Mouse (Mus musculus): ENCODE results near the gene Psg18.
"Not testable (repeated sequence)": the region's sequence is repeated elsewhere in the genome, so short reads cannot be mapped to it uniquely, and the experiment has no call there.

Psg18 gene

DNA sequence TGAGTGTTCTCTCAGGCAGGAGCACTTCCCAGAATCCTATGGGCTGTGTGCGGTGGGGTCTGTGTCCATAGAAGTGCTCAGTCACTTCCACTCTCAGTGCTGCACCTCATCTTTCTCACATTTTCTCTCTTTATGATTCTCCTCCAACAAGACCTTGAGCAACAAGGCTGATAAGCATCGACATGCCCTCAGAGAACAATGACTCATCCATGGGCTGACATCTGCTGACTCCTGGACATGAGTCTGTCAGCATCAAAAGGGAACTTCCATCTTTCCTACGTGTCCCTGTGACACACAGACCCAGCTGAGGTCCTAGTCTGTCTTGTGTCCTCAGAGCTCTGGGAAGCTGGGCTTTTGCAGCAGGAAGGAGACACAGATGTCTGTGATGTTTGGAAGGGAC, at the start of gene Psg18:
TSS of gene Psg18 (minus strand) at position 101 of the 400 bp plus-strand sequence.
- not testable (repeated sequence) for DNase-seq (ENCODE audit: low read depth in 2 of 2, low spot score in 2 of 2)

DNA sequence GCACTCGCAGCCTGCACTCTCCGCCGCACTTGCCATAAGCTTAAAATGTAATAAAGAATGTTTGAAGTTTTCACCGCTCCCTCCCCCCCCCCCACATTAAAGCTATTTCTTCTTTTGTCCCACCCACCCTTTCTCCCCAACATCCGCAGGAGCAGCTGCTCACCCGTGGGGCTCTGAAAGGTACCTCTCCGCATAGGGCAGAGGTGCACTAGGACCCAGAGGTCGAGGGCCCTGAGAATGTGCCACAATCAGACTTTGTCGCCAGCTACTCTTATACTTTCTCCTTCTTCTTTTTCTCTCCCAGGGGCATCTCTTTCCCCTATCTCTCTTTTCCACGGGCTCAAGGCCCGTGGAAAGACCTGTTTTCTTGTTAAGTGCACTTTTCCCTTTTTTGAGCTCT, 48.6 kb upstream of the Psg18 start:
- no peak for DNase-seq (ENCODE audit: low read depth in 2 of 2, low spot score in 2 of 2)

DNA sequence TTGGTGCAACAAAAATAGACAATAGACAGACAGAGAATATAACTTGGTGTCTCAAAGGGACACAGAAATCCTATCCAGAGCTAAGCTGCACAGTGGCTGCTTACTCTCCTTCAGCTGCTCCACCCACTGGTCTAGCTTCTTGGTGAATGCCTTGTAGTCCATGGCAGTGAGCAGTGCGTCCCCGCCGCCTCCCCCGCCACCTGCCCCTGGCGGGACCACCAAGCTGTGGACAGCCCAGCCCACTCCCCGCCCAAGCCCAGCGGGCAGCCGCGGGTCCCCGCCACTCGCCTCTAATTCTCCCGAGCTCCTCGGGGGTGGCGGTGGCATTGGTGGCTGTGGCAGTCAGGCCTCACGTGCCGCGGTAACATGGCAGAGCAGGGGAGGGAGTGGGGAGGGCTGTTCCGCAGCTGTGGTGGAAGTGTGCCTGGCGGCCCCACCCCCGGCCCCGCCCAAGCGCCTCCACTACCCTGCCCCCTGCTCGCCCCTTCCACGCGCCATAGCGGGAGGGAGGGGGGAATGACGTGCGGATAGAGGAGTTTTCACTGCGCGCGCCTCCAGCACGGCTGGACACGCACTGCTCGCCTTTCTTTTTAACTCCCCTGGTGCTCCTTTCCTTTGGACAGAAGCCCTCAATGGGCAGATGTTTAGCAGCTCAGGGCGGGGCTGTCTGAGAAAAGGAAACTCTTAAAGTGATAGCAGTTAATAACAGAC, 47.9 kb upstream of the Psg18 start:
- DNase-seq (ENCODE audit: low read depth in 2 of 2, low spot score in 2 of 2): no peak

DNA sequence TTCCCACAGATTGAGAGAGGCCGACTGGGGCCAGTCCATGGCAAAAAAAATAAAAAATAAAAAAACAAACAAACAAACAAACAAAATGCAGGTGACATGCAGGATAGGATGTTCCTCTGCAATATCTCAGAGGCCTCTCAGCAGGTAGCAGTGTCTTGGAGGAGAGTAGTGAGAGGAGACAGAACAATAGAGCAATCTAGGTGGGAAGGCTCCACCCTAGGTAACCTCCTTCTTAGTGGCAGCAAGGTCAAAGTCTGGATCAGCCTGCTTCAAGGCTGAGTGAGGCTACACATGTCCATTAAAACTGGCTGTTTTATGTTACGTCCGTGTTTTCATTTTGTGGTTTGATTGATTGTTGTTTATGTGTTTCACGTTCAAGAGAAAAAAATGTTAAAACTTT, 36.7 kb upstream of the Psg18 start:
- not testable (repeated sequence) for DNase-seq (ENCODE audit: low read depth in 2 of 2, low spot score in 2 of 2)

DNA sequence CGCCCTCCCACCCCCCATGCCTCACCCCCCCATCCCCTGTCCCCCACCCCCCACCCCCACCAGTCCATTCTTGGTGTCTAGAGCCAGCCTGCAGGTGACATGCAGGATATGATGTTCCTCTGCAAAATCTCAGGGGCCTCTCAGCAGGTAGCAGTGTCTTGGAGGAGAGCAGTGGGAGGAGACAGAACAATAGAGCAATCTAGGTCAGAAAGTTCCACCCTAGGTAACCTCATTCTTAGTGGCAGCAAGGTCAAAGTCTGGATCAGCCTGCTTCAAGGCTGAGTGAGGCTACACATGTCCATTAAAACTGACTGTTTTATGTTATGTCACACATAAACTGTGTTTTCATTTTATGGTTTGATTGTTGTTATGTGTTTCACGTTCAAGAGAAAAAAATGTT, 23.5 kb upstream of the Psg18 start:
- no peak for DNase-seq (ENCODE audit: low read depth in 2 of 2, low spot score in 2 of 2)

DNA sequence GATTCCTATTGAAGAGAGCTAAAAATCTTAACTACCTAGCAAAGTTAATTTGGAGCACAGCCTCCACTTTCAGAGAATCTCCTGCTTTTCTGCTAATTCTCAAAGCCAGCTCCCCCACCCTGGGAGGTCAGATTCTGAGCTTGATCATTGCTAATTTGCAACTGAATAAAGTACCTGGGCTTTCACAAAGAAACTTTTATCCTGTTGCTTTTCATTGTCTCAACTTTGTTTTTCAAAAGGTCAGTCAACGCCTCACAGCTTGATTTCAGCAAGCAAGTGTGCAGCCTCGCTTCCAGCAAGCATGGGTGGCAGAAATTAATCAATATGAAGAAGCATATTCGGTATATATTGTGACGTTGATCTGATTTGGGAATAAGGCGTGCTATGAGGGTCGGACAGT, 19.4 kb downstream of the Psg18 start:
- DNase-seq (ENCODE audit: low read depth in 2 of 2, low spot score in 2 of 2): not testable (repeated sequence)
